Mouse (Mus musculus) liver, postnatal 0 days (tissue): ENCODE measurements at regions not wholly inside any gene's neighbourhood (a gene's known extent, or its start where the extent isn't known, plus 50 kb on each side); places are given as distances from the start of the nearest gene placed in this dataset.

Experiments
- CTCF ChIP-seq: sonication (generic); IDR thresholded peaks from 2 replicates; pipeline ENCODE4 v1.5.1; 2016; ENCODE audit warnings: antibody characterized with exemption, low read depth
- EP300 ChIP-seq: IDR thresholded peaks from 2 replicates; pipeline ENCODE4 v1.6.1; 2016; ENCODE audit warnings: antibody characterized with exemption, low read depth, mild to moderate bottlenecking

- TF ChIP-seq CTCF: no peak
- no peak for TF ChIP-seq EP300
Measured at GRCm38 (mm10) chr2:157677262-157677661, 59.9 kb upstream of the Ctnnbl1 start.
